Mouse (Mus musculus) erythroblast, embryonic 14.5 days (primary cell): ENCODE data around the gene Tyk2.

Experiments used
- GATA1 ChIP-seq: IDR thresholded peaks from 2 replicates; pipeline ENCODE4 v1.6.1; 2012; ENCODE audit warnings: low read length, inconsistent platforms, mixed read lengths
- TAL1 ChIP-seq: IDR thresholded peaks from 3 replicates; pipeline ENCODE4 v1.6.1; 2012; ENCODE audit warnings: low read length, inconsistent platforms, mixed read lengths

DNA sequence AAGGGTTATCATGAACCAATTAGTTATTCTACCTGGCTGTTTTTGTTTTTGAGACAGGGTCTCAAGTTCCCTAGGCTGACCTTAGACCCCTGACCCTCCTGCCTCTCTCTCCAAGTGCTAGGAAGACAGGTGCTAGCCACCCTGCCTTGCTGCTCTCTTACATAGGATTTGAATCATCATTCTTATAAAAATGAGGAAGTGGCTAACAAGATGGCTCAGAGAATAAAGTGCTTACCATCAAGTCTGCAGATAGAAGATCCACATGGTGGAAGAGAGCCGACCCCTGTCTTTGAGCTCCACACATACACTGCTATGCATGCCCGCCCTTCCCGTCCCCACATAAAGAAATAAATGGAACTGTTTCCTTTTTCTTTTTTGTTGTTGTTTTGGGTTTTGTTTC is 23.7 kb upstream of the Tyk2 start:
- TF ChIP-seq TAL1, result no peak
- TF ChIP-seq GATA1, result no peak
